Mouse (Mus musculus): ENCODE data around the gene Mepce. TPM values are rescaled to one million over a fixed set of nuclear protein-coding genes. Genes with fewer than 3 reads are reported as not detected.

Mepce gene
- total and polyA plus RNA-seq, 2 experiments from 2014 or later: 17.6 to 46.0 TPM

GRCm38 (mm10) chr5:137772755-137773154, 14.7 kb downstream of the Mepce start:
- Histone ChIP-seq H3K27me3 (ENCODE audit: insufficient read depth, low read length) (no peaks in the 10 kb centered on the region), H3K4me3 (ENCODE audit: low read depth, low read length) (no peak overlapping the region), H3K4me1 (ENCODE audit: insufficient read depth, low read length) (no peaks in the 10 kb centered on the region), H3K9ac (replicated peaks; ENCODE audit: low read length, poor library complexity, severe bottlenecking) (no peak overlapping the region), H3K36me3 (ENCODE audit: insufficient read depth, low read length) (no peaks in the 10 kb centered on the region), H3K9me3 (ENCODE audit: low read length) (no peaks in the 10 kb centered on the region), H3K27ac (ENCODE audit: low read depth, low read length) (no peak overlapping the region), H3K4me2 (ENCODE audit: low read depth, low read length, poor library complexity, severe bottlenecking) (no peak overlapping the region)
- no peak for ATAC-seq (ENCODE audit: low FRiP score)
- no peak for DNase-seq (ENCODE audit: low spot score)
- TF ChIP-seq CTCF (IDR thresholded peaks at IDR 0.05): no peak

GRCm38 (mm10) chr5:137770709-137771108, 16.7 kb downstream of the Mepce start:
- H3K4me1 ChIP-seq (ENCODE audit: insufficient read depth, low read length): no peaks in the 10 kb centered on the region
- H3K4me3 ChIP-seq (ENCODE audit: low read depth, low read length): no peak overlapping the region
- TF ChIP-seq CTCF (IDR thresholded peaks at IDR 0.05): peak; percentile 88
- DNase-seq (ENCODE audit: low spot score) (peak; percentile 66), ATAC-seq (ENCODE audit: low FRiP score) (0 out of 2 replicates have a peak, but pooled peaks have one; percentile 27)
- H3K27ac ChIP-seq (ENCODE audit: low read depth, low read length): no peak overlapping the region
- no peaks in the 10 kb centered on the region for H3K9me3 ChIP-seq (ENCODE audit: low read length)
- no peaks in the 10 kb centered on the region for H3K27me3 ChIP-seq (ENCODE audit: insufficient read depth, low read length)
- no peak overlapping the region for H3K4me2 ChIP-seq (ENCODE audit: low read depth, low read length, poor library complexity, severe bottlenecking)
- H3K36me3 ChIP-seq (ENCODE audit: insufficient read depth, low read length): no peaks in the 10 kb centered on the region
- 45% methylated on average over 2 of the region's 2 CpGs for WGBS
- H3K9ac ChIP-seq (replicated peaks; ENCODE audit: low read length, poor library complexity, severe bottlenecking): no peak overlapping the region

- ATAC-seq (ENCODE audit: low FRiP score): 0 out of 2 replicates have a peak, but pooled peaks have one; percentile 35
- Histone ChIP-seq H3K9me3 (ENCODE audit: low read length) (no peaks in the 10 kb centered on the region), H3K36me3 (ENCODE audit: insufficient read depth, low read length) (no peaks in the 10 kb centered on the region), H3K4me3 (ENCODE audit: low read depth, low read length) (no peak overlapping the region), H3K9ac (replicated peaks; ENCODE audit: low read length, poor library complexity, severe bottlenecking) (no peak overlapping the region), H3K27ac (ENCODE audit: low read depth, low read length) (no peak overlapping the region), H3K4me1 (ENCODE audit: insufficient read depth, low read length) (no peaks in the 10 kb centered on the region), H3K4me2 (ENCODE audit: low read depth, low read length, poor library complexity, severe bottlenecking) (no peak overlapping the region), H3K27me3 (ENCODE audit: insufficient read depth, low read length) (no peaks in the 10 kb centered on the region)
- TF ChIP-seq CTCF (IDR thresholded peaks at IDR 0.05): no peak
- WGBS: 0% methylated on average over 1 of the region's 1 CpGs
- DNase-seq (ENCODE audit: low spot score): no peak
Observed at GRCm38 (mm10) chr5:137768475-137768874, 19.0 kb downstream of the Mepce start.

- Histone ChIP-seq H3K4me1 (ENCODE audit: insufficient read depth, low read length) (no peaks in the 10 kb centered on the region), H3K27ac (ENCODE audit: low read depth, low read length) (no peak overlapping the region), H3K9me3 (ENCODE audit: low read length) (no peaks in the 10 kb centered on the region), H3K27me3 (ENCODE audit: insufficient read depth, low read length) (no peaks in the 10 kb centered on the region), H3K36me3 (ENCODE audit: insufficient read depth, low read length) (no peaks in the 10 kb centered on the region), H3K4me2 (ENCODE audit: low read depth, low read length, poor library complexity, severe bottlenecking) (no peak overlapping the region), H3K4me3 (ENCODE audit: low read depth, low read length) (no peak overlapping the region), H3K9ac (replicated peaks; ENCODE audit: low read length, poor library complexity, severe bottlenecking) (no peak overlapping the region)
- WGBS: 65% methylated on average over 3 of the region's 3 CpGs
- no peak for ATAC-seq (ENCODE audit: low FRiP score)
- TF ChIP-seq CTCF (IDR thresholded peaks at IDR 0.05): peak; percentile 68
- DNase-seq (ENCODE audit: low spot score): no peak
Observed at GRCm38 (mm10) chr5:137766270-137766669, 21.2 kb downstream of the Mepce start.

- 49% methylated on average over 9 of the region's 9 CpGs for WGBS
- ATAC-seq (ENCODE audit: low FRiP score) (no peak), DNase-seq (ENCODE audit: low spot score) (no peak)
- Histone ChIP-seq H3K4me3 (ENCODE audit: low read depth, low read length) (no peak overlapping the region), H3K4me1 (ENCODE audit: insufficient read depth, low read length) (no peaks in the 10 kb centered on the region), H3K4me2 (ENCODE audit: low read depth, low read length, poor library complexity, severe bottlenecking) (no peak overlapping the region), H3K36me3 (ENCODE audit: insufficient read depth, low read length) (no peaks in the 10 kb centered on the region), H3K27ac (ENCODE audit: low read depth, low read length) (no peak overlapping the region), H3K9ac (replicated peaks; ENCODE audit: low read length, poor library complexity, severe bottlenecking) (no peak overlapping the region), H3K27me3 (ENCODE audit: insufficient read depth, low read length) (no peaks in the 10 kb centered on the region), H3K9me3 (ENCODE audit: low read length) (no peaks in the 10 kb centered on the region)
- TF ChIP-seq CTCF (IDR thresholded peaks at IDR 0.05): no peak
Observed at GRCm38 (mm10) chr5:137764609-137765340, 22.7 kb downstream of the Mepce start.

GRCm38 (mm10) chr5:137759971-137760412, 27.5 kb downstream of the Mepce start:
- Histone ChIP-seq H3K4me2 (ENCODE audit: low read depth, low read length, poor library complexity, severe bottlenecking) (no peak overlapping the region), H3K27me3 (ENCODE audit: insufficient read depth, low read length) (no peaks in the 10 kb centered on the region), H3K9me3 (ENCODE audit: low read length) (no peaks in the 10 kb centered on the region), H3K4me3 (ENCODE audit: low read depth, low read length) (no peak overlapping the region), H3K36me3 (ENCODE audit: insufficient read depth, low read length) (peaks cover 2% of the 10 kb centered on the region; the same call in 1 of the 2 replicates), H3K27ac (ENCODE audit: low read depth, low read length) (peak overlapping the region; percentile 75; the same call in 1 of the 2 replicates), H3K9ac (replicated peaks; ENCODE audit: low read length, poor library complexity, severe bottlenecking) (no peak overlapping the region), H3K4me1 (ENCODE audit: insufficient read depth, low read length) (no peaks in the 10 kb centered on the region)
- ATAC-seq (ENCODE audit: low FRiP score): peak; percentile 91
- WGBS: 33% methylated on average over 4 of the region's 4 CpGs
- DNase-seq (ENCODE audit: low spot score): peak; percentile 96
- TF ChIP-seq CTCF (IDR thresholded peaks at IDR 0.05): peak; percentile 83

Data from midbrain, postnatal 0 days (tissue).